Mouse (Mus musculus) hindbrain, postnatal 0 days (tissue): Measurements from ENCODE around the gene Frrs1l. TPM values are rescaled to one million over a fixed set of nuclear protein-coding genes. Genes with fewer than 3 reads are reported as not detected.
A peak's percentile ranks its signal among the peaks of the same experiment; 100 is the strongest.

Source experiments
- ATAC-seq: fragments of 200-750 bp; cut with Nextera tagmentation; 2 replicates; pipeline ENCODE4 v1.8.0; 2017; ENCODE audit warnings: mild to moderate bottlenecking, moderate TSS enrichment, moderate library complexity
- DNase-seq: peaks from one replicate; pipeline ENCODE4 v3.0.0-alpha.2; 2015; ENCODE audit warnings: low spot score
- H3K27ac ChIP-seq: fragments of 300-500 bp; sonication (generic); 2 replicates; pipeline ENCODE4 v1.5.1; 2014; ENCODE audit warnings: mild to moderate bottlenecking
- H3K27me3 ChIP-seq: fragments of 300-500 bp; sonication (generic); 2 replicates; pipeline ENCODE4 v1.6.1; 2014; ENCODE audit warnings: low read length, mixed read lengths; ENCODE audit not compliant: insufficient read depth
- H3K36me3 ChIP-seq: fragments of 300-500 bp; sonication (generic); 2 replicates; pipeline ENCODE4 v1.6.1; 2014; ENCODE audit warnings: low read length, mixed read lengths; ENCODE audit not compliant: insufficient read depth
- H3K4me1 ChIP-seq: fragments of 300-500 bp; sonication (generic); 2 replicates; pipeline ENCODE4 v1.6.1; 2014; ENCODE audit warnings: antibody characterized with exemption, low read length, mixed read lengths; ENCODE audit not compliant: insufficient read depth
- H3K4me2 ChIP-seq: fragments of 300-500 bp; sonication (generic); 2 replicates; pipeline ENCODE4 v1.6.1; 2014; ENCODE audit warnings: low read depth, mild to moderate bottlenecking, low read length, moderate library complexity, mixed read lengths
- H3K4me3 ChIP-seq: fragments of 300-500 bp; sonication (generic); 2 replicates; pipeline ENCODE4 v1.5.1; 2014; ENCODE audit warnings: low read length
- H3K9ac ChIP-seq: fragments of 300-500 bp; sonication (generic); replicated peaks from 2 replicates; pipeline ENCODE4 v1.6.1; 2014; ENCODE audit warnings: mild to moderate bottlenecking, low read length, moderate library complexity, mixed read lengths
- H3K9me3 ChIP-seq: fragments of 300-500 bp; sonication (generic); 2 replicates; pipeline ENCODE4 v1.6.1; 2016; ENCODE audit warnings: low read length, mixed read lengths
- CTCF ChIP-seq: IDR thresholded peaks from 2 replicates; pipeline ENCODE4 v1.5.1; 2016; ENCODE audit warnings: antibody characterized with exemption, control low read depth, low read depth
- WGBS: fragments of 180-500 bp; shearing (Covaris S2); extraction: QIAGEN DNeasy Blood & Tissue Kit; methylation state at CpG from one replicate; pipeline ENCODE4 v1.1.7; 2014; 5-methylcytosine and 5-hydroxymethylcytosine counted together
- polyA plus RNA-seq: library from polyadenylated mRNA; unstranded; fragments of >200 nt; fragmentation: Nextera tagmentation; extraction: Ambion mirVana; gene quantifications from 2 replicates; pipeline ENCODE4 v1.2.1, GENCODE M21; 2015
- total RNA-seq: library from RNA; depleted of rRNA; stranded (reverse); fragments of >200 nt; gene quantifications from 2 replicates; pipeline ENCODE4 v1.2.3, GENCODE M21; 2014

The Frrs1l gene
- total and polyA plus RNA-seq, 2 experiments from 2014 or later = 22.5 to 38.1 TPM

- no peak for TF ChIP-seq CTCF
- Histone ChIP-seq H3K36me3 (no peaks in the 10 kb centered on the region), H3K27ac (no peak overlapping the region), H3K4me3 (no peak overlapping the region), H3K9me3 (no peaks in the 10 kb centered on the region), H3K4me1 (no peaks in the 10 kb centered on the region), H3K27me3 (no peaks in the 10 kb centered on the region), H3K9ac (no peak overlapping the region), H3K4me2 (no peak overlapping the region)
- ATAC-seq = no peak
- 70% methylated on average over 3 of the region's 3 CpGs for WGBS
- no peak for DNase-seq
Measured at GRCm38 (mm10) chr4:57023527-57023926, 33.3 kb upstream of the Frrs1l start.

- DNase-seq = peak; percentile 62
- WGBS = 89% methylated on average over 3 of the region's 3 CpGs
Measured at GRCm38 (mm10) chr4:57021288-57021687, 31.1 kb upstream of the Frrs1l start.

DNA sequence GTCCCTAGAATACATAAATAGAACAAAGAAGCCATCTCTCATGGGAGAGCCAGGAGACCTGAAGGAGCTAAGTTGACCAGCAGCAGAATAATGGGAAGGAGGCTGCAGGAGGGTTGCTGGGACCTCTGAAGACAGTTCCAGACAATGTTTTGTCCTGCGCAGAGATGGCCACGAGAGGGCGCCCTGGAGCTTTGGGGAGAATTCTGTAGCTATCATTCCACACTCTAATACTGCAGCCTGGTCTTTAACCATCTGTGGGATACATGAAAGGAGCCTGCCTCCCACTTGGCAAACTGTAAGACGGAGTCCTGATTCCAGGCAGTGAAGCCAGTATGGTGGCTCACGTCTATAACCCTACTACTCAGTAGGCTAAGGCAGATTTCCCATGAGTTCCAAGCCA, 27.0 kb upstream of the Frrs1l start:
- WGBS = 25% methylated on average over 5 of the region's 5 CpGs

More at GRCm38 (mm10) chr4:57021288-57021687, 31.1 kb upstream of the Frrs1l start:
- H3K4me1 ChIP-seq = no peaks in the 10 kb centered on the region
- H3K4me3 ChIP-seq = no peak overlapping the region
- H3K36me3 ChIP-seq = no peaks in the 10 kb centered on the region
- no peak overlapping the region for H3K27ac ChIP-seq
- ATAC-seq = no peak
- no peak overlapping the region for H3K9ac ChIP-seq
- no peak overlapping the region for H3K4me2 ChIP-seq
- H3K9me3 ChIP-seq = no peaks in the 10 kb centered on the region
- H3K27me3 ChIP-seq = no peaks in the 10 kb centered on the region
- TF ChIP-seq CTCF = peak; percentile 56

GRCm38 (mm10) chr4:57016366-57017171, 26.4 kb upstream of the Frrs1l start:
- no peak overlapping the region for H3K9ac ChIP-seq
- no peak for ATAC-seq
- 48% methylated on average over 18 of the region's 18 CpGs for WGBS

More for the DNA sequence above, 27.0 kb upstream of the Frrs1l start:
- peak; percentile 75 for DNase-seq
- Histone ChIP-seq H3K4me3 (no peak overlapping the region), H3K9ac (no peak overlapping the region), H3K9me3 (no peaks in the 10 kb centered on the region), H3K27ac (no peak overlapping the region), H3K4me1 (no peaks in the 10 kb centered on the region), H3K27me3 (no peaks in the 10 kb centered on the region), H3K4me2 (no peak overlapping the region), H3K36me3 (no peaks in the 10 kb centered on the region)
- ATAC-seq = peak; percentile 61
- peak; percentile 87 for TF ChIP-seq CTCF

DNA sequence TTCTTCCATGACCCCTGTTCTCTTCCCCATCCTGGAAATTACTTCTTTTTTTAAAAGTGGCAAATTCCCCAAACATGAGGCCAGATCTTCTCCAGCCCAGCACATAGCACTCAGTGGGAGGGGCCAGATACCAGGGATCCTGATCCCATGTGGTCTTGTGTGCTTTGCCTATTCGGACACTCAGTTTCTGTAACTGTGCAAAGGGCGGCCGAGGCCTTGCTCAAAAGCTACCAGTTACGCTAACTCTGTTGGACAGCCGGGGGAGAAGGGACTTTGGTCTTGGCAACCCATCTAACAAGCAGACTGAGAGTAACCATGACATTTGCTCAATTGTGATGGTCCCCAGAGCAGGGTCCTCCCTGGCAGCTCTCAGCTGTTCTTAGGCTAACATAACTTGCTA, 24.8 kb upstream of the Frrs1l start:
- H3K36me3 ChIP-seq = no peaks in the 10 kb centered on the region
- H3K9me3 ChIP-seq = no peaks in the 10 kb centered on the region
- H3K4me3 ChIP-seq = no peak overlapping the region
- ATAC-seq (no peak), DNase-seq (no peak)
- H3K9ac ChIP-seq = no peak overlapping the region
- no peak overlapping the region for H3K4me2 ChIP-seq
- H3K27ac ChIP-seq = no peak overlapping the region
- WGBS = 75% methylated on average over 5 of the region's 5 CpGs
- TF ChIP-seq CTCF = no peak
- H3K4me1 ChIP-seq = no peaks in the 10 kb centered on the region
- no peaks in the 10 kb centered on the region for H3K27me3 ChIP-seq

More at GRCm38 (mm10) chr4:57016366-57017171, 26.4 kb upstream of the Frrs1l start:
- H3K4me3 ChIP-seq = no peak overlapping the region
- no peak for TF ChIP-seq CTCF
- no peak for DNase-seq
- no peaks in the 10 kb centered on the region for H3K9me3 ChIP-seq
- no peaks in the 10 kb centered on the region for H3K4me1 ChIP-seq
- H3K27me3 ChIP-seq = no peaks in the 10 kb centered on the region
- no peak overlapping the region for H3K4me2 ChIP-seq
- H3K36me3 ChIP-seq = no peaks in the 10 kb centered on the region
- no peak overlapping the region for H3K27ac ChIP-seq

DNA sequence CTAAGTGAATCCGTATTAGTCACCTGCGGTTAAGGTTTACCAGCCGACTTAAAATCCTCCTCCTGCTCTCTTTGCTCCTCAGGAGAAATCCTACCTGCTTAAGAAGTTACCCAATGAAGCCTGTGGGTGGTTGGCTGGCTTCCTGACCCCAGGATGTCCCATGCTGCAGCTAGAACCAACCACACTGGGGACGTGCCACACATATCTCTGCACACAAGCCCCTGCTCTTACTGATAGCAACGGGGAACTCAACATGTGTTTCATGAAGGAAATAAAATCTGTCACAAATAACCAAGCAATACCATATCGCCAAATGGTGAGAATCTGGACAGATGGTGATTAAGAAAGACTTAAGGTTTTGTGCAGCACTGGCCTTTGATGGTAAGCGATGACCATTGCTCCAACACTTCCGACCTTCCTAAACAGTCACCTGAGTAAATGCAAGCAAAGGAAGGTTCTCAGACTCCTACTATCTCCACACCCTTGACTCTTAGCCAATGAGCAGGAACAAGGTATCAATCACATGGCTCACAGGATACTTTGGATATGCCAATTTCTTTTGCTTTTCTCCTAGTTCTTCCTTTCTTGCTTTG, 21.4 kb upstream of the Frrs1l start:
- H3K27ac ChIP-seq = no peak overlapping the region
- WGBS = 70% methylated on average over 8 of the region's 8 CpGs
- ATAC-seq (no peak), DNase-seq (no peak)
- no peaks in the 10 kb centered on the region for H3K4me1 ChIP-seq
- no peak overlapping the region for H3K9ac ChIP-seq
- no peak for TF ChIP-seq CTCF
- no peaks in the 10 kb centered on the region for H3K27me3 ChIP-seq
- H3K4me2 ChIP-seq = no peak overlapping the region
- no peaks in the 10 kb centered on the region for H3K9me3 ChIP-seq
- H3K36me3 ChIP-seq = no peaks in the 10 kb centered on the region
- no peak overlapping the region for H3K4me3 ChIP-seq

GRCm38 (mm10) chr4:57010919-57011318, 20.7 kb upstream of the Frrs1l start:
- Histone ChIP-seq H3K4me1 (no peaks in the 10 kb centered on the region), H3K27me3 (no peaks in the 10 kb centered on the region), H3K9me3 (no peaks in the 10 kb centered on the region), H3K36me3 (no peaks in the 10 kb centered on the region), H3K9ac (no peak overlapping the region), H3K4me3 (no peak overlapping the region), H3K4me2 (no peak overlapping the region), H3K27ac (no peak overlapping the region)
- no peak for TF ChIP-seq CTCF
- DNase-seq (no peak), ATAC-seq (no peak)
- WGBS = 20% methylated on average over 6 of the region's 6 CpGs
